Mouse (Mus musculus) cerebellum, postnatal 4 days (tissue): ENCODE measurements at regions not wholly inside any gene's neighbourhood (a gene's known extent, or its start where the extent isn't known, plus 50 kb on each side); places are given as distances from the start of the nearest gene placed in this dataset.

ENCODE experiments used
- DNase-seq, 2 experiments: peaks; one replicate each; pipeline ENCODE4 v3.0.0; 2022; ENCODE audit warnings: low spot score in 2 of 2, mixed read lengths in 1 of 2

DNA sequence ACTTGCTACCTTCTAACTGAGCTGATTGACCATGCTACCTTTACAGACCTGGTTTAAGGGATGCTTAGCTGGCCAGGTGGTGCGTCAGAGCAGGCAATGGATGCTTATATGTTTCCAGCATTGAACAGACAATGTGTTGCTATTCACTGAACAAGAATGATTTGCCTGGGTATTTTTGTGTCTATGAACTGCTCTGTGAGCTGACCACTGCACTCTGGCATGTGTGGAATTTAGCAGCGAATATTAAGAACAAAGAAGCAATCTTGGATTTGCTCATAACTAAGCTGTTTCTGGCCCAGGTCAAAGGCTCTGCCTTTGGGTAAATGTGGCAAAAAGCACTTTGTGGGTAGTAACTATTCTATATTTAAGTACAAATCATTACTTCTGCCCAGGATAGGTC is 58.3 kb upstream of the Ccdc39 start:
- no peak for DNase-seq

DNA sequence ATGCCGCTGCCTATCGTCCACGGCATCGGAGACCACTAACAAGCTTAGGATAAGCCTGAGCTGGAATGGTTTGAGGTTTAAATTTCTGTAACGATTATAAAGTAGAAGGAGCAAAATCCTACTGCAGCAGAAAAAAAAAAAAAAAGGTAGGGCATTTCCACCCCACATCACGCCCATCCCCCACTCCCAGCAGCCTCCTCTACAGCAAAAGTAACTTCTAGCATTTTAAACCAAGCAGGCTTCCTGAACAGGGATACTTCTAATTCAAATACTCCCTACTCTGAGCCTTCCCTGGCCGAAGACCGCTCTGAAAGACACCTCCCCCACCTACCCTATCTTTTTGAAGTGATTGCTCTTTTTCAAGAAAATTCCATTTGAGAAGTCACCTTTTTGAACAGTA is 59.2 kb upstream of the Ccdc39 start:
- DNase-seq: no peak

DNA sequence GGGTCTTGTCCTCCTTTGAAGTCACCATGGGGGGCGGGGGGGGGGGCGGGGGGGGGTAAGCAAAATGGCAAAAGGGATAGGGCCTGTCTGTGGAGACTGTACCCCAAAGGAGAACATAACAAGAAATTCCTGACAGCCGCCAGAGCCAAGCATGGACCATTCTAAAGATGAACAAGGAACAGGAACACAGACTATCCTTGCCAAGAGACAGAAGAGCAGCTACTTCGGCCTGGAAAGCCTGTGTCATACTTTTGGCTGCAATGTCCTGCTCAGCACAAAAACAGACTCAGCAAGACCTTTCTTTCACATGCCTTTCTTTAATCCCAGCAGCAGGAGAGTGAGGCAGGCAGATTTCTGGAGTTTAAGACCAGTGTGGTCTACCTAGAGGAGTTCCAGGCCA is 59.7 kb upstream of the Ccdc39 start:
- no peak for DNase-seq

DNA sequence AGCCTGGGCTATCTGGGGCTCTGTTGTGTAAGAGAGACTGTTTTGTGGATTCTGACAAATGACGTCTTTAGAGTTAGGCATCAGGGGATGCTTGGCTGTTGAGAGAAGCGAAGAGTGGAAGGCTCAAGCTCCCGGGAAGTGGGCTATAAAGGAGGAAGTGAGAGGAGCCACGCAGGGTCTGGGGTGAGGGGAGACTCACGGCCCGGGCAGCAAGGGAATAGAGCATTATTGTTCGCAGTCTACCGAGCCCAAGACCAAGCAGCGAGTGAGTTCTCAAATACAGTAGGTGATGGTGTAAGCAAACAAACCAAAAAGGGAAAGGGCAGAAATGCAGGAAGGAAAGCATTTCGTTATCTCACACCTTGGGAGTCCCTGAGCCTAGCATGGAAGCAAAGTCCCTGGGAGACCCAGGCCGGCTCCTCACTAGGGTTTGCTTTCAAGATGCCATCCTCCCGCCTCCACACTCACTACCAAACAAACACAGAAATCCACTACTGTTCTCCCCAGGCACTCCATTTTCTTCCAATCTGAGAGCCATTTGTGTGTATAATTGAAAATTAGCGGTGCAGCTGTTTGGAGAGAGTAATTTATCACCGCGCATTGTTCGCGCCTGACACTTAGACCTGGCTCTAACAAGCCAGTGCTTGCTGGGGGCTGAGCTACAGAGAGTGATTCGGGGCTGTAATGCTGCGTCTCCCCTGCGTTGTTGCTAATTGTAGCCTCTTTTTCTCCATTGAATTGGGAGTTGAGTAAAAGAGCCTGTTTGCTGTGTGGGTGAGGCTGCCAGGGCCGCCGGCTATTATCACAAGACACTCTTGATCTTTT is 61.0 kb upstream of the Ccdc39 start:
- no peak for DNase-seq

DNA sequence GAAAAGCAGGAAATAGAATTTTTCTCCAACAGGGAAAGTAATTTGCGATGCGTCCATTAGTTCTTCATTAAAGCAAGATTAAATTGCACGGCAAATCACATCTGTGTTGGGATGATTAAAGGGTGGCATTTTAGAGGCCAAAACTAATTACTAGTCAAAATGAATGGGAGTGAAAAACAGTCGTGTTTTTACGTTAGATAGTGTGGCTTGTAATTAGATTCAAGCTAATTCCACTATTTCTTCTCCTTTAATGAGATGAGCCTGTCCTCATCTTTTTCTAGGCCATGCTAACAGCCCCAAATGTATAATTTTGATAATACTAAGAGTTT is 61.5 kb upstream of the Ccdc39 start:
- DNase-seq: no peak

DNA sequence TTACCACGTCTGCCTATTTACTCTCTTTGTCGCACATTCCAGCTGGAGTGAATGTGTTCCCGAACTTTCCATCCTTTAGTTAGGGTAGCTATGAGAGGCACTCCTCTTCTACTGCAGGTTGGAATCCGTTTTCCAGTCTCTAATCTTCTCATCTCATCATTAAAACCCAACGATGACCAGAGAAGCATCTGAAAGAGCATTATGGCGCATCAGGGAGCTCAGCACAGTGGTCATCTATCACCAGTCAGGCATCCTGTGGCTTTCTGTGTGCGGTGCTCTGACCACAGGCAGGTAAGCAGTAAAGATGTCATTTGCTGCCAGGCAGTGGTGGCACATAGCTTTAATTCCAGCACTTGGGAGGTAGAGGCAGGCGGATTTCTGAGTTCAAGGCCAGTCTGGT is 63.0 kb upstream of the Ccdc39 start:
- no peak for DNase-seq

DNA sequence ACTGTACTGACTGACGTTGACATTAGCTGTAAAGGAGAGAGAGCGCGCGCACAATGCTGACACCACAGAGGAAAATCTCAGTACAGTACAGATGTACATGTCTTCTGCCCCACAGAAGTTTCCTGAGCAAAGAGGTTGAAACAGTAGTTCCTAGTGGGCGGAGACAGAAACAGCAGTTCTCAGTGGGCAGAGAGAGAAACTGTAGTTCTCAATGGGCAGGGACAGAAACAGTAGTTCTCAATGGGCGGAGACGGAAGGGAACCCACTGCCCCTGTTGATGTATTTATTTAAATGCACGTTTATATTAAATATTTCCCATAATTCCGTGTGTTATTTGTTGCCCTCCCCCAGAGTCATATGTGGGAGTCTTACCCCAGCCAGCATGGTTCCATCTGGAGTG is 67.4 kb upstream of the Ccdc39 start:
- DNase-seq: no peak

DNA sequence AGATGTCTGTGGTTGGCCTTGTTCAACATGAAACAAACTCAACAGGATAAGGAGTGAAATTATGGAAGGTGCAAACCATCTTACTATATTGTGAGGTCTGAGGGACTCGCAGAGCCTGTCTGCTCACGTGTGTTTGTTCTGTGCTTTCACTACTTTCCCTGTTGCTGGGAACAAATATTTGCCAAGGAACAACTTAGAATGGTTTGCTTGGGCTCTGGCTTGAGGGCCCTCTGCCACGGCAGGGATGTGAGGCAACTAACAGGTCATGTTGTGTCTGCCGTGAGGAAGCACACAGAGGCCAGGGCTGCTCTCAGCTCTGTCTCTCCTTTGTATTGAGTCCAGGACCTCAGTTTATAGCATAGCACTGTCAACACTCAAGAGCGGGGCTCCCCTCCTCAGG is 69.4 kb upstream of the Ccdc39 start:
- no peak for DNase-seq

DNA sequence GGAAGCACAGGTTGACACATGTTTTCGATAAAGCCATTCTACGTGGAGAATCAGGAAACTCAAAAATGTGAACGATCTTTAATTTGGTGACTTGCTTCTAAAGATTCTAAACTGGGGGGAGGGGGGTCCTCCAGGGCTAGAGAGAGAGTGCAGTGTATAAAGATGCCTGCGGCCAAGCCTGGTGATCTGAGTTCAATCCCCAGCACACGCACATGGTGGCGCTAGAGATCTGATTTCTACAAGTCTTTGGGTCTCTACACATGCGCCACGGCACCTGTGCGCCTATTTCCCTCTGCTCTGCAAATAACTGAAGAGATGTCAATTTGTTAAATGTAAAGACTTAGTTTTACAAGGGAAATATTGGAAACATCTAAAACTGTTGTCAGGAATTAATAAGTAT is 70.3 kb upstream of the Ccdc39 start:
- no peak for DNase-seq

DNA sequence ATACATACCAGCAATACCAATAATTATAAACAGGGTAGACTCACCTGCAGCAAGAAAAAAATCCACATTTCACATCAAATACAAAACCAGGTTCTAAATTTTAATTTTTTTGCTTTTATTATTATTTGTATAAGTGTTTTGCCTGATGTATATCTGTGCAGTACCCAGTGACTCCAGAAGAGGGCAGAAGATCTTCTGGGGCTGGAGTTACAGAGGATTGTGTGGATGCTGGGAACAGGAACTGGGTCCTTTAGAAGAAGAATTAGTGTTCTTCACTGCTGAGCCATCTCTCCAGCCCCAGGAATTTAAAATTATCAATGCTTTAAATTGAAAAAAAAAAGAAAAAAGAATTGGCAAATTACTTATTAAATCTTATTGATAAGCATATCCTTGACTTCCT is 71.7 kb upstream of the Ccdc39 start:
- DNase-seq: no peak

DNA sequence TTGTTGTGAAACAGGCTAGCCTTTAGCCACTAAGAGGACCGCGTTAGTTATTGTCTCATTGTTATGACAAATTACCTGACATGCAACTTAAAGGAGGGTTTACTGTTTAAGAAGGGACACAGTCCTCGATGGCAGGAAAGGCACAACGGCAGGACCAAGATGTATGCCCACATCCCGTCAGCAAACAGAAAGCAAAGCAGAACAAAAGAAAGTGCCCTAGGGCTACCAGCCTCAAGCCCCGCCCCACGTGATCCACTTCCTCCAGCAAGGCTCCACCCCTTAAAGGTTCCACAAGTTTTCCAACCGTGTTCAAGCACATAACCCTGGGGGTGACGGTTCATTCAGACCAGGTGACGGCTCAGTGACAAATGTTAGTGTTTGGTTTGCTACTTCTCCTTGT is 72.2 kb upstream of the Ccdc39 start:
- DNase-seq: no peak

DNA sequence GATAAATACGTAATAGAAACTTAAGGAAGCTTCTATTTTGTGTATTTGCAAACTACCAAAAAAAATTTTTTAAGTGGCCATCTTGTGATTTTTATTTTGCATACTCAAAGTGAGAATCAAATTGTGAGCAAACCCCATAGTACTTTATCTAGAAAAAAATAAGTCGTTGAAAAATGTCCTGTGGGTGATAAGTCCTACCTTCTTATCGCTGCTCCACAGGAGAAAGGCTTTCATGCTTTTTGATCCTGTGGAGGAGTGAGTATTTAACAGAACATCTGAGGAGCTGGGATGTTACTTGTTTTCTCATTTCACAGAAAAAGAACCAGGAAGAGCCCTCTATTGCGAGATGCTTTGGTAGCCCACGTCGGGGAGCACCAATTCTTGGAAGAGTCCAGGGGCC is 72.7 kb upstream of the Ccdc39 start:
- DNase-seq: no peak

DNA sequence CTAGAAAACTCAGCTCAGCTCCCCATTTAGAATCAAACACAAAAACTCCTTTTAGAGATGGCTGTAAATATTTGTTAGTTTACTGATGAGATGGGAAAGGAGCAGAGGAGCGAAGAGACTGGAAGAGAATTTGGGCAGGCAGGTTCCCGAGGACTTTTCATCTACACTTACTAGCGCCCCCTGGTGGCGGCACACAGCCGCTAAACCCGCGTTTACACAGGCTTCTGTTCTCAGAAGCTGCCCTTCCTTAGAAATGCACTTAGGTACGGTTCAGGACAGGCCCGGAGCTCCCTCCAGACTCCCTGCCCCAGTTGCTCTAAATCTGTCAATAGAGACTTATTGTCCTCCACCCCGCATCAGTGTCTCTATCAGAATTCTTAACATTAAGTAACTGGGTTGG is 74.7 kb upstream of the Ccdc39 start:
- peak; percentile 72 to 80 for DNase-seq

DNA sequence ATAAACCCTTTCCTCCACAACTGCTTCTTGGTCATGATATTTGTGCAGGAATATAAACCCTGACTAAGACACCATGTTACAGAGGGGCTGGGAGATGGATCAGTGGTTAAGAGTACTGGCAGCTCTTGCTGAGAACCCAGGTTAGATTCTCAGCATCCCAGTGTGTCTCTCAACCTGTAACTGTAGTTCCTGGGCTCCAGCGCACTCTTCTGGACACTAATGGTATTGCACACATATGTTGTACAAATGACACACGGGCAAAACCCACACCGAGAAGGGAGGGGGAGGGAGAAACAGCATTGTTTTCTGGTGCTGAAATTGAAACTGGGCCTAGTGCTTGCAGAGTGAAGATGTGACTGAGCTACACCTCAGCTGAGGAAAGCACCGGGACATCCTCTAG is 81.0 kb upstream of the Ccdc39 start:
- no peak for DNase-seq

DNA sequence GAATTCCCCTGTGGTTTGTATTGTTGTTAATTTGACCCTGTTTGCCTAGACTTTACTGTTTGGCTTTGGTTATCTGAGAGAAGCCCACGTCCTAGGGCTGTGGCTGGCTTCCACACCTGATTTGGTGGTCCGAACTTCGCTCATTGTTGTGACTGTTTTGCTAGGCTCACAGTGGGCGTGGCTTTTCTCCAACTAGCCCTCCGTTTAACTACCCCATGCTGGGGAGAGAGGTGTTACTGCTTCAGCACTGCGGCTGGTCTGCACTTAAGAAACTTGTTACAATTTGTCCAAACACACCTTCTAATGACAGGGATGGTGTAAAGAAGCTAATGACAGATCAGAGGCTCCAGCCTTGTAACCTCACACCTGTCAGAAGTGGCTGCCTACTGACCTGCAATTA is 64.7 kb upstream of the Fxr1 start:
- no peak for DNase-seq

DNA sequence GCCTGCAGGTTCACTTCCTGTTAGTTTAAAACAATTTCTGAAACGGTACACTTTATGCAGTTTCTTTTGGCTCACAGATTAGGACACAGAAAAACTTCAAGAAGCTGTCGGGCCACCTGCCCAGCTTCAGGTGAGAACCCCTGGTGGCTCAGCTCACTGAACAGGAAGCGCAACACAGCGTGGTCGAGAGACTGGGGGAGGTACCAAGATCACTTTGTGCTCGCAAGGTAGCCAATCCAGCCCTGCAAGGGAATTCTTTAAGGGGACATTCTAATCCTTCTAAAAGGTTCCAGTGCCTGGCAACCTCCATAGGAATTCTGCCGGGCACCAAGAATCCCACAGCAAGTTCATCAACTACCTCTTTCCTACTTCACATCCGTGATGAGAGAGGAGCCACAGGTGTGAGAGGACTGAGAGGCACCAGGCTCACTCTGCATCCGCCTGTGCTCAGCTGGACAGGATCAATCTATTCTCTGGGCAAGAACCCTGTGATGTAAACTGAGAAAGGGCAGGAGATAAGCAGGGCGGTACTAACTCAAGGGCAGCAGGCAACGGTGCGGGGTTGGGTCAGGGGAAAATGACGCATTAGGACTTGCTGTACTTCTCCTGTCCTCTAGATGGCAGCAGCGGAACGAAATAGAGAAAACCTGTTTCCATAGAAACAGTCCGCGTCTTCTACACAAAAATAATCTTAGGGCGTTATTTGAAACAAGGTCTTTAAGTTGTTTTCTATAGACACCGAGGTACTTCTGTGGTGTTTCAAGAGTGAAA is 63.7 kb upstream of the Fxr1 start:
- DNase-seq: peak; percentile 33 to 70

DNA sequence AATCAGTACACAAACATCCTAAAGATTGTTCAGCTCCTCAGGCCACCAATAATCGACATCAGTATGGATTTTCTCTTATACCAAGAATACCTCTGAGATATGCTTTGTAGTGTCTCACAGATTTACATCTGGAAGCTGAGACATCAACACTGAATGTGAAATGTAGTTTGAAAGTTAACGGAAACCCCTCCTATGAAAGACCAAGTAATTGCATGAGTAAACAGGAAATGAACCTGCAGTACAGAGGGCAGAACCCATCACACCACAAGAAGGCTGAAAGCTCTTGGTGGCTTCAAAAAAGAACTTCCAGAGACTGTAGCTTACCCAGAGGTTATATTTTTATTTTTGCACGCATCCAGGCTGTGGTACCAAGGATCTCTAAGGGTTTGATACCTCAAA is 63.1 kb upstream of the Fxr1 start:
- DNase-seq: no peak

DNA sequence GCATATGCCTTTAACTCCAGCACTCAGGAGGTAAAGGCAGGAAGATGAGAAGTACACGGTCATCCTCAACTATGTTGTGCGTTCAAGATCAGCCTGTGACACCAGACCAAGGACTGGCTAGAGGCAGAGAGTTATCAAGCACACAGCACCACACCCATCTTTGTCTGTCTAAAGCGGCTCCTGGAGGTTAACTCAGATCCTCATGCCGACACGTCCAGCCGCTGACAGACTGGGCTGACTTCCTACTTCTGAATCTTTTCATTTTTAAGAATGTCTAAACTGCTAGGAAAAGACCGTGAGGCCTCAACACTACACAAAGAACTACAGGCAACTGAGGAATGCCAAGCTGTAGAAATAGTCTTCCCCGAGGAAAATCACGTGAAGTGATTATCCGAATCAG is 62.1 kb upstream of the Fxr1 start:
- DNase-seq: no peak

DNA sequence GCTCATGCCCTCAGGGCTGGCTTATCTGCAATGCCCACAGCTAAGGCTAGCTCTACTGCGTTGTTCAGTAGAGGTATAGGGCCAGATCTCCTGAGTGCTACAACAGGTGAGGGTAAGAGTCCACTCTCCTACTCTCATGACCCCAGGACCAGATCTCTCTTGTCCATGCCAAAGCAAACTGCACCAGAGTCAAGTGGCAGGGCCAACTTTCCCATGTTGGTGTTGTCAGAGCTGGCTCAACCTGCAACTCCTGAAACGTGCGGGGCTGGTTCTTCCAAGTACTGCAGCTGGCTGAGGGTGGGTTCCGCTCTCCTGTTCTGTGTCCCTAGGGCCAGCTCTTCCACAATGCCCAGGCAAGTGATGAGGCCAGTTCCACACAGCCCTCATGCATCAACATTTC is 61.5 kb upstream of the Fxr1 start:
- DNase-seq: no peak

DNA sequence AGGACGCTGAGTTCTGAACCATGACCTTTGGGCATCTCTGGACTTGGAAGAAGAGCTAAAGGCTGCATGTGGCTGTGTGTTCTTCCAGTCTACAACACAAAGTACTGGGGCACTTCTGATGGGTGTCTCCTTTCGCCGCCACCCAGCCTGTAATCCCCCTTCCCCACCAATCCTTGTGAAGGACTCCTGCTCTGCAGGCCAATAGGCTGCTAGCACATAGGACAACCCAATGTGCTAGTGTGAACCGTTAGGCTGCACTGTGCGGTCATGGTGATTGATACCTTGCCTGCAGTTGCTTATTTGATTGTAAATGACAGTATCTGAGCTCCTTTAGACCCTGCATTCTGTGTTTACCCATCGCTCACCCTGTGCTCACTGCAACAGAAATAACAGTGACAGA is 59.5 kb upstream of the Fxr1 start:
- DNase-seq: no peak

DNA sequence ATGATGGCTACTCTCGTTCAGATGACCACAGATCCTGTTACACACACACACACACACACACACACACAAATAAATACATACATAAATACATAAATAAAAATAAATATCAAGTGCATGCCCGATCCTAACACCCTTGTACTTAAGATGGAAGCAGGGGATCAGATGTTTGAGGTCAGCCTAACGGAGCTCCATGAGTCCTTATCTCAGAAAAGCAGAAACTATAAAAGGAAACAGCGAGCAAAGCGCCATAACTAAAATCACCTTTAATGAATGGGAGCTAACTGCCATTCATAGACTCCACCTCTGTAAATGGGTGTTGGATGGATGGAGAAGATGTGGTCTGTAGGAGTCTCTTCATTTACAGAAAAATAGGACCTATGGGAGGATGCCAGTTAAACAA is 56.8 kb upstream of the Fxr1 start:
- no peak for DNase-seq

DNA sequence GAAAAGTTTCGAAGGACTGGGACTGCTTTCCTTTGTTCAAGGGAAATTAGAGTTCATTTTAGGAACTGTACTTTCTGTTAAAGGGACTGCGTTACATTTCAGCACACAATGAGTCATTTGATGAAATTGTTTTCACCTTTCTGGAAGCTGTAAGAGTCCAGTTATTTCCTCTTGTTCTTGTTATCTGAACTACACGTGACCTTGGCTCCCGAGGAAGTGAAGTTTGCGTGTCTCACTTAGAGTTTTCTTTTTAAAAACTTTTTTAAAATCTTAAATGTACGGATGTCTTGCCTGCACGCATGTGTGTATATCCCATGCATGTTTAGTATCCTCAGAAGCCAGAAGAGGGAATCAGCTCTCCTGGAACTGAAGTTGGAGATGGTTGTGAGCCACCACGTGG is 52.6 kb upstream of the Fxr1 start:
- no peak for DNase-seq
